Mouse (Mus musculus) kidney, adult 2 months (tissue): ENCODE measurements at regions not wholly inside any gene's neighbourhood (a gene's known extent, or its start where the extent isn't known, plus 50 kb on each side); places are given as distances from the start of the nearest gene placed in this dataset.

Experiments used
- CTCF ChIP-seq: fragments of 200-500 bp; conservative IDR thresholded peaks from 2 replicates; pipeline ENCODE4 v1.5.1; 2011; ENCODE audit warnings: low read depth, mild to moderate bottlenecking, control low read depth, low read length, moderate library complexity, mixed read lengths; ENCODE audit not compliant: insufficient read depth, insufficient read length
- POLR2A ChIP-seq: fragments of 200-500 bp; IDR thresholded peaks from one replicate; pipeline ENCODE4 v1.6.1; 2011; ENCODE audit warnings: low read depth, low read length, control low read depth

DNA sequence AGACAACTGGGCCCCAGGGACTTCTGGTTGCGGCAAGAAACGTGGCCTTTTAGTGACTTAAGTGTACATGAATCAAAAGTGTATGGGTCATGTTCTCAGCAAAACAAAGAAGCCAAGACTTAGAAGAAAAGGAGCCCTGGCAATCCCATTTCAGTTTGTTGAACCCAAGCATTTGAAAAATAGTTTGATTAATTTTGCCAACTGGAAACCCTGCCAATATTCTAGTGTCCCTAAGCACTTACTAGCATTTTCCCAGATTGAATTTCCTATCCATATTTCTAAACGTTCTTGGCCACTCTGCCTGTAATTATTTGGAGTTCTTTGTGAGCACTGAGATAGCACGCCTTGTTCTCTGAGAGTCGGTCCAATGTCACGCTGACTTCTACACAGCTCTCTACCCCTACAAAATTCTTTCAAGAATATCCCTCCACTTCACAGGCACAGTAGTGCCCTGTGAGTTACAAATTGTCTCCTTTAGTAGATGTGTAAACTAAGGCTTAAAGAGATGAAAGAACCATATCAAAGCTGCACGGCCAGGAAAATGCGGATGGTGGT lies 257.0 kb downstream of the Qk start:
- no peak for TF ChIP-seq CTCF
- no peak for TF ChIP-seq POLR2A
